ENCODE assay signal across 23 mouse cellular contexts in genomic region chr10:122768893-122769341, GRCm38 (mm10).
A peak's percentile ranks its signal among the peaks of the same experiment; 100 is the strongest.
DNase-seq lines count a peak whose midpoint lies in the region; ATAC-seq lines count a peak whose summit lies in the region.
"Had no signal": no experiment of that assay in that cellular context is flagged by ENCODE, and none has a peak within 500 bp of the region (broad histone marks: within the 10 kb centered on the region; RNA-seq: fewer than 3 reads in every experiment).

No protein-coding gene starts in this region.

- no peaks in the 10 kb centered on the region; the same call in 1 of the 2 replicates for H3K27me3 ChIP-seq in heart, embryonic 11.5 days (ENCODE audit: control insufficient read depth, insufficient read depth, low read length)
- 0 out of 2 replicates have a peak, but pooled peaks cover 3% of the 10 kb centered on the region for H3K27me3 ChIP-seq in heart, embryonic 12.5 days (replicated peaks)
- no peaks in the 10 kb centered on the region for H3K27me3 ChIP-seq in kidney, embryonic 16.5 days (ENCODE audit: insufficient read depth, low read length)
- H3K27me3 ChIP-seq in limb, embryonic 11.5 days (ENCODE audit: control insufficient read depth, insufficient read depth, low read length) = no peaks in the 10 kb centered on the region
- H3K27me3 ChIP-seq: CH12.LX; hindbrain, embryonic 13.5 days; midbrain, embryonic 13.5 days; Patski had no signal

- WGBS in heart, embryonic 11.5 days (ENCODE audit: insufficient replicate concordance) = 48% methylated on average over 6 of the region's 6 CpGs
- WGBS in heart, embryonic 12.5 days = 47% methylated on average over 6 of the region's 6 CpGs
- WGBS in kidney, embryonic 16.5 days = 19% methylated on average over 6 of the region's 6 CpGs
- 11% methylated on average over 6 of the region's 6 CpGs for WGBS in limb, embryonic 11.5 days

- peak overlapping the region; percentile 22; the same call in 1 of the 2 replicates for H3K27ac ChIP-seq in heart, embryonic 11.5 days (ENCODE audit: low read depth, low read length)
- H3K27ac ChIP-seq in heart, embryonic 12.5 days (ENCODE audit: poor library complexity, severe bottlenecking) = no peak overlapping the region
- H3K27ac ChIP-seq in kidney, embryonic 16.5 days (ENCODE audit: low read length) = peak overlapping the region; percentile 52
- H3K27ac ChIP-seq in limb, embryonic 11.5 days (replicated peaks; ENCODE audit: low read depth, low read length) = peak overlapping the region; percentile 68
- H3K27ac ChIP-seq: embryonic facial prominence, embryonic 10.5 days; hindbrain, embryonic 13.5 days; liver, embryonic 14.5 days; midbrain, embryonic 13.5 days had no signal

- ATAC-seq in heart, embryonic 11.5 days (replicated peaks; ENCODE audit: insufficient number of reproducible peaks, low FRiP score, low TSS enrichment) = no peak
- no peak for ATAC-seq in heart, embryonic 12.5 days (ENCODE audit: insufficient number of reproducible peaks, low FRiP score)
- ATAC-seq in kidney, embryonic 16.5 days (ENCODE audit: low FRiP score, low TSS enrichment) = peak; percentile 46; the same call in 1 of the 2 replicates
- ATAC-seq in limb, embryonic 11.5 days (ENCODE audit: insufficient number of reproducible peaks, low FRiP score, low TSS enrichment, low read depth) = peak; percentile 82
- ATAC-seq: forebrain, postnatal 0 days; midbrain, embryonic 13.5 days; Patski had no signal

- no peaks in the 10 kb centered on the region for H3K36me3 ChIP-seq in heart, embryonic 11.5 days (ENCODE audit: control insufficient read depth, insufficient read depth, low read length)
- H3K36me3 ChIP-seq in heart, embryonic 12.5 days = no peaks in the 10 kb centered on the region
- no peaks in the 10 kb centered on the region for H3K36me3 ChIP-seq in kidney, embryonic 16.5 days (ENCODE audit: insufficient read depth, low read length)
- H3K36me3 ChIP-seq in limb, embryonic 11.5 days (ENCODE audit: control insufficient read depth, insufficient read depth, low read length) = no peaks in the 10 kb centered on the region
- H3K36me3 ChIP-seq: embryonic facial prominence, embryonic 10.5 days; G1E; hindbrain, embryonic 13.5 days; midbrain, embryonic 13.5 days had no signal

- DNase-seq in kidney, postnatal 10 days = no peak
- DNase-seq in limb, embryonic 11.5 days (ENCODE audit: low spot score) = peak; percentile 70
- no peak for DNase-seq in frontal cortex, adult 2 months (ENCODE audit: extremely low spot score in 1 of 2, low spot score in 1 of 2)
- DNase-seq in B cell, adult 2 months = no peak
- DNase-seq: cerebellum, adult 9-10 months; forebrain, postnatal 0 days; gastrocnemius, postnatal 36 days; heart, postnatal 36 days; kidney, postnatal 4 days; layer of hippocampus, adult 9-11 months; lung, embryonic 14.5 days; right cerebral cortex, postnatal 25 days; spleen, adult 18-20 months had no signal

- 0 out of 2 replicates have a peak, but pooled peaks cover 2% of the 10 kb centered on the region for H3K9me3 ChIP-seq in heart, embryonic 11.5 days (replicated peaks; ENCODE audit: control insufficient read depth, low read length)
- peaks cover 7% of the 10 kb centered on the region; the same call in 1 of the 2 replicates for H3K9me3 ChIP-seq in heart, embryonic 12.5 days (replicated peaks)
- no peaks in the 10 kb centered on the region for H3K9me3 ChIP-seq in kidney, embryonic 16.5 days (ENCODE audit: low read length)
- H3K9me3 ChIP-seq in limb, embryonic 11.5 days (ENCODE audit: control insufficient read depth, low read length) = no peaks in the 10 kb centered on the region
- H3K9me3 ChIP-seq: embryonic facial prominence, embryonic 10.5 days had no signal

- no peak overlapping the region for H3K4me2 ChIP-seq in heart, embryonic 11.5 days
- H3K4me2 ChIP-seq in heart, embryonic 12.5 days = no peak overlapping the region
- no peak overlapping the region for H3K4me2 ChIP-seq in kidney, embryonic 16.5 days (replicated peaks; ENCODE audit: low read depth, low read length)
- H3K4me2 ChIP-seq in limb, embryonic 11.5 days (ENCODE audit: low read depth, severe bottlenecking) = no peak overlapping the region
- H3K4me2 ChIP-seq: hindbrain, embryonic 13.5 days; lung, embryonic 14.5 days; midbrain, embryonic 13.5 days had no signal

- H3K9ac ChIP-seq in heart, embryonic 11.5 days (ENCODE audit: low read depth, low read length) = no peak overlapping the region
- no peak overlapping the region for H3K9ac ChIP-seq in heart, embryonic 12.5 days
- H3K9ac ChIP-seq in kidney, embryonic 16.5 days (replicated peaks; ENCODE audit: low read length) = no peak overlapping the region
- no peak overlapping the region; the same call in 1 of the 2 replicates for H3K9ac ChIP-seq in limb, embryonic 11.5 days (ENCODE audit: low read length)
- H3K9ac ChIP-seq: forebrain, postnatal 0 days; hindbrain, embryonic 13.5 days; liver, embryonic 14.5 days; lung, embryonic 14.5 days; midbrain, embryonic 13.5 days had no signal

- H3K4me3 ChIP-seq in heart, embryonic 11.5 days (ENCODE audit: low read depth, low read length) = no peak overlapping the region
- no peak overlapping the region for H3K4me3 ChIP-seq in heart, embryonic 12.5 days
- no peak overlapping the region for H3K4me3 ChIP-seq in kidney, embryonic 16.5 days (ENCODE audit: low read length)
- no peak overlapping the region for H3K4me3 ChIP-seq in limb, embryonic 11.5 days (ENCODE audit: low read depth, low read length)
- H3K4me3 ChIP-seq: embryonic facial prominence, embryonic 10.5 days; hindbrain, embryonic 13.5 days; midbrain, embryonic 13.5 days had no signal

- H3K4me1 ChIP-seq in heart, embryonic 11.5 days (ENCODE audit: control insufficient read depth, insufficient read depth, low read length) = peaks cover 33% of the 10 kb centered on the region
- peaks cover 44% of the 10 kb centered on the region for H3K4me1 ChIP-seq in heart, embryonic 12.5 days (replicated peaks)
- peaks cover 54% of the 10 kb centered on the region for H3K4me1 ChIP-seq in kidney, embryonic 16.5 days (ENCODE audit: insufficient read depth, low read length)
- peaks cover 39% of the 10 kb centered on the region for H3K4me1 ChIP-seq in limb, embryonic 11.5 days (ENCODE audit: control insufficient read depth, insufficient read depth, low read length)

Comparison
In these comparisons a context has a peak if more than half of its experiments do, and no peak if none do; other contexts are left out.
1. ATAC-seq: peak in kidney, embryonic 16.5 days (single experiment) and limb, embryonic 11.5 days (single experiment); none in heart, embryonic 11.5 days (single experiment) and heart, embryonic 12.5 days (single experiment).